Mouse (Mus musculus) midbrain, embryonic 13.5 days (tissue): ENCODE data around the gene Hlcs. TPM values are rescaled to one million over a fixed set of nuclear protein-coding genes. Genes with fewer than 3 reads are reported as not detected.

ENCODE experiments used
- ATAC-seq: fragments of 200-750 bp; cut with Nextera tagmentation; 2 replicates; pipeline ENCODE4 v1.8.0; 2017; ENCODE audit warnings: mild to moderate bottlenecking, moderate TSS enrichment, moderate library complexity
- H3K27ac ChIP-seq: fragments of 300-500 bp; sonication (generic); 2 replicates; pipeline ENCODE4 v1.5.1; 2015; ENCODE audit warnings: inconsistent platforms, mild to moderate bottlenecking, moderate library complexity
- H3K27me3 ChIP-seq: fragments of 300-500 bp; sonication (generic); 2 replicates; pipeline ENCODE4 v1.6.1; 2015; ENCODE audit warnings: mild to moderate bottlenecking, inconsistent platforms
- H3K36me3 ChIP-seq: fragments of 300-500 bp; sonication (generic); 2 replicates; pipeline ENCODE4 v1.6.1; 2015; ENCODE audit warnings: mild to moderate bottlenecking, inconsistent platforms
- H3K4me1 ChIP-seq: fragments of 300-500 bp; sonication (generic); replicated peaks from 2 replicates; pipeline ENCODE4 v1.6.1; 2015; ENCODE audit warnings: inconsistent platforms
- H3K4me2 ChIP-seq: fragments of 300-500 bp; sonication (generic); replicated peaks from 2 replicates; pipeline ENCODE4 v1.6.1; 2015; ENCODE audit warnings: moderate library complexity, mild to moderate bottlenecking, inconsistent platforms
- H3K4me3 ChIP-seq: fragments of 300-500 bp; sonication (generic); replicated peaks from 2 replicates; pipeline ENCODE4 v1.5.1; 2015; ENCODE audit warnings: mild to moderate bottlenecking, inconsistent platforms
- H3K9ac ChIP-seq: fragments of 300-500 bp; sonication (generic); replicated peaks from 2 replicates; pipeline ENCODE4 v1.6.1; 2015; ENCODE audit warnings: mild to moderate bottlenecking, inconsistent platforms
- H3K9me3 ChIP-seq: fragments of 300-500 bp; sonication (generic); 2 replicates; pipeline ENCODE4 v1.6.1; 2016; ENCODE audit warnings: mild to moderate bottlenecking, inconsistent platforms
- WGBS: fragments of 180-500 bp; shearing (Covaris S2); methylation state at CpG from one replicate; pipeline ENCODE4 v1.1.7; 2015; 5-methylcytosine and 5-hydroxymethylcytosine counted together
- polyA plus RNA-seq: library from polyadenylated mRNA; unstranded; fragments of >200 nt; fragmentation: Nextera tagmentation; extraction: Ambion mirVana; gene quantifications from 2 replicates; pipeline ENCODE4 v1.2.1, GENCODE M21; 2015

Hlcs gene
- polyA plus RNA-seq, 1 experiment from 2014 or later = 9.2 TPM

- H3K27me3 ChIP-seq = peaks cover 96% of the 10 kb centered on the region
- no peak overlapping the region for H3K4me3 ChIP-seq
- no peak overlapping the region for H3K4me2 ChIP-seq
- no peaks in the 10 kb centered on the region for H3K9me3 ChIP-seq
- 88% methylated on average over 3 of the region's 3 CpGs for WGBS
- H3K4me1 ChIP-seq = peaks cover 14% of the 10 kb centered on the region
- no peak overlapping the region for H3K27ac ChIP-seq
- H3K9ac ChIP-seq = no peak overlapping the region
- H3K36me3 ChIP-seq = no peaks in the 10 kb centered on the region
- ATAC-seq = no peak
These were observed 191.0 kb downstream of the Hlcs start for GRCm38 (mm10) chr16:94122347-94122746.

DNA sequence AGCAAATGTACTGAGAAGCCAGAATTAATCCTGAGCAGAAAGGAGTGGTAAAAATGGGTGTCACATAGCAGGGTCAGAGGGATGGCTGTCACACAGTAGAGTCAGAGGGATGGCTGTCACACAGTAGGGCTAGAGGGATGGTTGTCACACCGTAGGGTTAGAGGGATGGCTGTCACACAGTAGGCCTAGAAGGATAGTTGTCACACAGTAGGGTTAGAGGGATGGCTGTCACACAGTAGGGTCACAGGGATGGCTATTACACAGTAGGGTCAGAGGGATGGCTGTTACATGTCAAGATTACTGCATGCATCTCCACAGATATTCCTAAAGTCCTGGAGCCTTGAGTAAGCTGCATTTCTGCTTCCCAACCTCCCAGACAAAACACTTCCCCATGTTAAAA, 195.0 kb downstream of the Hlcs start:
- H3K9ac ChIP-seq = no peak overlapping the region
- WGBS = 97% methylated on average over 1 of the region's 1 CpGs
- no peaks in the 10 kb centered on the region for H3K36me3 ChIP-seq
- no peak overlapping the region for H3K4me2 ChIP-seq
- no peak overlapping the region for H3K27ac ChIP-seq
- no peak overlapping the region for H3K4me3 ChIP-seq
- ATAC-seq = no peak
- H3K4me1 ChIP-seq = no peaks in the 10 kb centered on the region
- peaks cover 86% of the 10 kb centered on the region for H3K27me3 ChIP-seq
- no peaks in the 10 kb centered on the region for H3K9me3 ChIP-seq

DNA sequence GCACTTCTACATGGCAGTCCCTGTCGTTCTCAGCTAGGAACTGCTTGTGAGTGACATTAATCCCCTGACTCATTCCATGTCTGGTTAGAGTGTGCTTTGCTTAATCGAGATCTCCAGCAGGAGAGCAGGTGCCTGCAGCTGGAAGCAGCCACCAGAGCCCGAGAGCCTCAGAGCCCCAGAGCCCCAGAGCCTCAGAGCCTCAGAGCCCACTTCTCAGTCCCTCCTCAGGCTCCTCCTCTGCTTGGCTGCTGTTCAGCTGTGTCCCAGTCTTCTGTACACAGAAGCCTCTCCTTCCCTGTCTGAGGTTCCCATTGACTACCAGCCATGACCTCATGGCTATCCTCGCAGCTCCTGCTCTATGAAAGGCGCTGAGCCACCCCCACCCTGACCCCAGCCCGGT, 196.0 kb downstream of the Hlcs start:
- 0 out of 2 replicates have a peak, but pooled peaks have one; percentile 53 for ATAC-seq
- no peak overlapping the region for H3K4me2 ChIP-seq
- 45% methylated on average over 6 of the region's 6 CpGs for WGBS
- no peak overlapping the region for H3K9ac ChIP-seq
- H3K9me3 ChIP-seq = no peaks in the 10 kb centered on the region
- no peak overlapping the region for H3K4me3 ChIP-seq
- no peaks in the 10 kb centered on the region for H3K4me1 ChIP-seq
- H3K36me3 ChIP-seq = no peaks in the 10 kb centered on the region
- H3K27ac ChIP-seq = no peak overlapping the region
- H3K27me3 ChIP-seq = peaks cover 86% of the 10 kb centered on the region

DNA sequence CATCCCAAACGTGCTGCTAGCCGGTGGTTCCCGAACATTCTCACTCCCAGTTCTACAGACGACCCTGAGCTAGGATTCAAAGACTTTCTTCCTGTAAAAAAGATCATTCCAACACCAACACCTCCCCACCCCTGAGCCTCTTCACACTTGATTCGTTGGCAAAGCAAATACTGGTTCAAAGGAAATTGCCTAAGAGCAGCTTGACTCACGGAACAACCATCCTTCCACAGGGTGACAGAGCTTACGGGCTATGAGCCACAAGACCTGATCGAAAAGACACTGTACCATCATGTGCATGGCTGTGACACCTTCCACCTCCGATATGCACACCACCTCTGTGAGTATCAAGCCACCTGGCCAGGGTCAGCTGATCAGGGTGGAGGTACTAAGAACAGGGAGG, 198.7 kb downstream of the Hlcs start:
- 80% methylated on average over 9 of the region's 9 CpGs for WGBS
- no peaks in the 10 kb centered on the region for H3K9me3 ChIP-seq
- no peak overlapping the region for H3K4me2 ChIP-seq
- H3K27me3 ChIP-seq = peaks cover 62% of the 10 kb centered on the region
- H3K27ac ChIP-seq = no peak overlapping the region
- H3K4me1 ChIP-seq = no peaks in the 10 kb centered on the region
- no peaks in the 10 kb centered on the region for H3K36me3 ChIP-seq
- no peak overlapping the region for H3K9ac ChIP-seq
- ATAC-seq = no peak
- no peak overlapping the region for H3K4me3 ChIP-seq

DNA sequence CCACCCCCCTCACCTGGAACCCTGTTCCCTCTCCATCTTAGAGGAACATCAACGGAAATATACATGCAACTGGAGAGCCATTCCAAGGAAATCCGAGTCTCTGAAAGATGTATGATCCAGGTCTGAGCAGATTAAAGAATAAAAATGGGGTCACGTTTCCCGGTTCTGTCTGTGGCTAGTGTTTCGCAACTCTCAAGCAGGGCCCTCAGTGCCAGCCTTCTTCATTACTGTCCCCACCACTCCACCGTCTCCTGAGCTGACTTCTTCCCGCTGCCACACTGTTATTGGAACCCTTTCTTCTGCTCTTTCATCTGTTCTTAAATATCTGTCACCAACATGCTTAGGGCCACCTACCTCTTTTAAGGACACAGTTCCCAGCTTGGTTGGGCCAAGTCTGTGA, 200.2 kb downstream of the Hlcs start:
- WGBS = 87% methylated on average over 7 of the region's 7 CpGs
- Histone ChIP-seq H3K27me3 (peaks cover 55% of the 10 kb centered on the region), H3K4me2 (no peak overlapping the region), H3K27ac (no peak overlapping the region), H3K9me3 (no peaks in the 10 kb centered on the region), H3K36me3 (no peaks in the 10 kb centered on the region), H3K4me3 (no peak overlapping the region), H3K9ac (no peak overlapping the region), H3K4me1 (no peaks in the 10 kb centered on the region)
- no peak for ATAC-seq

DNA sequence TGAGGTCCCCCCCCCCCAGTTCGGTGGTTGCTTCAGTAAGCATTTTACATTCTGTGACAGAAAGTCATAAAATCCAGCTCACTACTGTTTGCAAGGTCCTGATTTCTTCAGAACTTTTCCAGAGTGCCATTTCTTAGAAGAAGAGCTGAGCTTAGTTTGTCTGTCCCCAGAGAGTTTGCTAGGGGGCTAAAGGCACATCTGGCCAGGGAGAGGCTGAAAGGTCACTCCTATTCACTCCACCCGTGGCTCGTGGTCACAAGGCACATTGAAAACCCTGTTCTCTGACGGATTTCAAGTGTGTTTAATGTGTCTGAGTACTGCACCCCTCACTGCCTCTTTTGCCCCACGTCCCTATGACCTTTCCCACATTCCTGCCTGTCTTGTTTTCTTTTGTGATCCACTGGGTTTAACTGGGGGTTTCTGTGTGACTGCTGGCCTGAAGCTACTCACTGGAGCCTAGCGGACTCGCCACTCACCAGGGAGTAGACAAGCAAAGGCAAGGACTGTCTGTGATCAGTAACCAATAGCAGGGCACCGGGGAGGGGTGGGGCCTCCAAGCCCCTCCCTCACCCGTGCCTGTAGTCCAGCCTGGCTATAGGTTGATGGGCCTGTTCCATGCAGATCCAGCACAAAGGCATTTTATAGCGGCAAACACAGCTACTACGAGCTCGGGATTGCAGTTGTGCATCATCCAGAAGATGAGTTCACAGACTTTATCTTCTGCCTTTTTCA, 215.5 kb downstream of the Hlcs start:
- H3K27ac ChIP-seq = no peak overlapping the region
- H3K9ac ChIP-seq = no peak overlapping the region
- no peak overlapping the region for H3K4me2 ChIP-seq
- peaks cover 87% of the 10 kb centered on the region for H3K27me3 ChIP-seq
- H3K4me1 ChIP-seq = peaks cover 9% of the 10 kb centered on the region
- H3K36me3 ChIP-seq = no peaks in the 10 kb centered on the region
- H3K4me3 ChIP-seq = no peak overlapping the region
- ATAC-seq = peak; percentile 77
- H3K9me3 ChIP-seq = no peaks in the 10 kb centered on the region
- WGBS = 4% methylated on average over 12 of the region's 12 CpGs

DNA sequence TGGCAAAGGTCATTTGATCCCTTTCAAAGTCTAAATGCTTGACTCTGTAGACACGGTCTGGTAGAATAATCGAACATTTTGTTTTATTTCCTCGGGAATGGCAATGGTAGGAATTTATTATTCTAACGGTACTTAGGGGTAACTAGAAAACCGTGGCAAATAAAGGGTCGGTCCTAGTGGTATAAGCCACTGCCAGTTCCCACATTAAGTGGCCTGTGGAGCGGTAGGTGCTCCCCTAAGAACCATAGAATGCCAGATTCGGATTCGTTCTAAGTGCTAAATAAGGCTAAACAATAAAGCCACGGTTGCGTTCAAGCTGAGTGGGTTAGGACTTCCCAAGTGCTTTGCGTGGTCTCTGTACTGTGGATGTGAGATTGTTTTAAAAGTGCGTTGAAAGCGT, 216.9 kb downstream of the Hlcs start:
- no peak for ATAC-seq
- Histone ChIP-seq H3K36me3 (no peaks in the 10 kb centered on the region), H3K9me3 (no peaks in the 10 kb centered on the region), H3K27me3 (peaks cover 93% of the 10 kb centered on the region), H3K4me2 (no peak overlapping the region), H3K4me3 (no peak overlapping the region), H3K27ac (no peak overlapping the region), H3K4me1 (peaks cover 9% of the 10 kb centered on the region), H3K9ac (no peak overlapping the region)
- WGBS = 2% methylated on average over 14 of the region's 14 CpGs

- H3K9me3 ChIP-seq = no peaks in the 10 kb centered on the region
- H3K4me2 ChIP-seq = no peak overlapping the region
- H3K4me1 ChIP-seq = peaks cover 9% of the 10 kb centered on the region
- ATAC-seq = no peak
- H3K27ac ChIP-seq = no peak overlapping the region
- no peak overlapping the region for H3K9ac ChIP-seq
- 1% methylated on average over 26 of the region's 26 CpGs for WGBS
- H3K36me3 ChIP-seq = no peaks in the 10 kb centered on the region
- H3K4me3 ChIP-seq = no peak overlapping the region
- peaks cover 96% of the 10 kb centered on the region for H3K27me3 ChIP-seq
These were observed 218.1 kb downstream of the Hlcs start for GRCm38 (mm10) chr16:94095109-94095822.

GRCm38 (mm10) chr16:94094251-94095108, 218.9 kb downstream of the Hlcs start:
- no peak overlapping the region for H3K9ac ChIP-seq
- no peak for ATAC-seq

DNA sequence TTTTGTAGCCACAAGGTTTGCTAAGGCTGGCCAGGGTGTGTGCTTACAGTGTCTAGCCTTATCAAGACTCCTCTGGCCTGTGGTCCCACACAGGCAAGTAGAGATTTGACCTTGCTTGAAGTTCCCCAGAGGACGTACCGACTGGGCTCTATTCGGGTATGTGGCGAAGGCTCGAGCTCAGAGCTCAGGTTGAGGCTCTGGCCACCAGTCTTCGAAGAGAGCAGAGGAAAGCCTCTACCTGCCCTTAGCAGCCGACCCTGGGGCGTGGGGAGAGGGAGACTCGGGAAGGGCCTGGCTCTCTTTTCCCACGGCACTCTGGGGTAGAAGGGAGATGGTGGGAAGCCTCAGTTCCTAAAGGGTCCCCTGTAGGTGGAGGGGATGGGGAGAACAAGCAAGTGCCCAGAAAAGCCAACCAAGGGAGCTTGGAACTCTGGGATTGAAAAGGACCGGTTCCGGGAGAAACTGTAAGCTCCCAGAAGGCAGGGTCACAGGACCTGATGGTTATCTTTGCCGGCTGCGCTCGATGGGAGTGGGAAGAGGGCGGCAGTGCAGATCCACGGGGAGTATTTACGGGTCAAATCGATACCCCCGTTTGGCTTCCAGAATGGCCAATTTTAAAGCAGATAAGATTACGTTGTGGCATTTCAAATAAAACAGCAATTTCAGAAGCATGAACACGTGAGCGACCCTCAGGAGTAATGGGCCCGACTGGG, 220.1 kb downstream of the Hlcs start:
- Histone ChIP-seq H3K27ac (no peak overlapping the region), H3K4me1 (peaks cover 9% of the 10 kb centered on the region), H3K4me3 (no peak overlapping the region), H3K9me3 (no peaks in the 10 kb centered on the region), H3K36me3 (no peaks in the 10 kb centered on the region), H3K4me2 (no peak overlapping the region), H3K9ac (no peak overlapping the region), H3K27me3 (peaks cover 96% of the 10 kb centered on the region)
- ATAC-seq = no peak
- 1% methylated on average over 24 of the region's 24 CpGs for WGBS

More at GRCm38 (mm10) chr16:94094251-94095108, 218.9 kb downstream of the Hlcs start:
- H3K4me1 ChIP-seq = peaks cover 9% of the 10 kb centered on the region
- no peaks in the 10 kb centered on the region for H3K9me3 ChIP-seq
- no peak overlapping the region for H3K27ac ChIP-seq
- H3K36me3 ChIP-seq = no peaks in the 10 kb centered on the region
- 0 out of 2 replicates have a peak overlapping the region, but pooled peaks have one; percentile 9 for H3K4me2 ChIP-seq
- 1% methylated on average over 48 of the region's 48 CpGs for WGBS
- H3K27me3 ChIP-seq = peaks cover 96% of the 10 kb centered on the region
- H3K4me3 ChIP-seq = no peak overlapping the region

- Histone ChIP-seq H3K9me3 (no peaks in the 10 kb centered on the region), H3K36me3 (no peaks in the 10 kb centered on the region), H3K4me3 (no peak overlapping the region), H3K4me1 (peaks cover 6% of the 10 kb centered on the region), H3K27ac (no peak overlapping the region), H3K9ac (no peak overlapping the region), H3K4me2 (no peak overlapping the region), H3K27me3 (peaks cover 96% of the 10 kb centered on the region)
- WGBS = under 1% methylated on average over 12 of the region's 12 CpGs
- ATAC-seq = no peak
These were observed 220.7 kb downstream of the Hlcs start for GRCm38 (mm10) chr16:94092511-94093150.
